Mouse (Mus musculus): ENCODE measurements around the gene Map2k5.

- TF ChIP-seq CTCF (IDR thresholded peaks at IDR 0.05; ENCODE audit: borderline replicate concordance, control insufficient read depth, extremely low read depth, insufficient read depth, low read length, poor library complexity), result no peak
- no peak for TF ChIP-seq POLR2A (IDR thresholded peaks at IDR 0.05; ENCODE audit: control insufficient read depth, extremely low read depth, insufficient read depth, low read length, poor library complexity)
Observed at GRCm38 (mm10) chr9:63288676-63289075, 89.0 kb downstream of the Map2k5 start.

Measured in thymus, adult 2 months (tissue).